Comparison of ENCODE assay signal across 7 mouse cellular contexts in the genomic region with DNA sequence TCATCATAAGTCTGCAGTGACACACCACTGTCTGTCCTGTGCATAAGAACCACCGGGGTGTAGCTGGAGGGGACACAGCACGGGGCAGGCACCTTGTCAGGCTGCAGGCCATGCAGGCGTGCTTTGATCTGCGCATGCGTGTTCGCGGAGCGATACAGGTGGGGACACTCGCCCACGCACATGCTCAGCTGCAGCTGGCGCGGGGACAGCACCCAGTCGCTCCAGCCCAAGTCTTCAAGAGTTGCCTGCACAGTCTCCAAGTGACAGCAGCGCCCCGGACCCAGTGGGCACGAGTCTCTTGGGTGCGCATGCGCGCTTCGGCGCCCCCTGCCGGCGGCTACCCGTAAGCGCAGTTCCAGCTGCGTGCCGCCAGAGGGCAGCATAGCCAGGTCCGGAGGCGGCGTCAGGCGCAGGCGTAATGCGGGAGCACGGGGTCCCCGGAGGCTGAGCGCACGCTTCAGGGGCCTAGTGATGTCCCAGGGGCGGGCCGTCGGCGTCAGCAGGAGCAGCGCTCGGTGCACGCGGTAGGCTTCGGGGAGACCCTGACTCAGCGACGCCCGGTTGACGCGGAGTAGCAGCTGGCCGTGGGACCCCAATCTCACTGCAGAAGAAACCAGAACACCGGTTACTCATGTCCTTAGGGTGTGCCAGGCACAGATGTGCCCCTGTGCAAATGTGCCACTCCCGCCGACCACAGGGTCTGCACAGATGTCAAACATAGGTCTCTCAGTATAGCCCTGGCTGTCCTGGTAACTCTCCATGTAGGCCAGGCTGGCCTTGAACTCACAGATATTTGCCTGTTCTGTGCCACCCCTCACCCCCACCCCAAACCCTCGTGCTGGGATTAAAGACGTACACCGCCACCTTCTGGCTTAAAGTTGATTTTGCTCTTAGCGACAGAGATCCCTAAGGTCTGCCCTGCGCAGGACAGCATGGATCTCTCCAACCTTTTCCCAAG. TPM values are rescaled to one million over a fixed set of nuclear protein-coding genes. Genes with fewer than 3 reads are reported as not detected.
DNase-seq lines count a peak whose midpoint lies in the region; ATAC-seq lines count a peak whose summit lies in the region.

No protein-coding gene starts in this region.

- H3K9ac ChIP-seq in midbrain, embryonic 12.5 days (replicated peaks), result peak overlapping the region; percentile 25

- DNase-seq in adrenal gland, postnatal 10 days, result peak; percentile 90
- DNase-seq in embryonic facial prominence, embryonic 10.5 days (ENCODE audit: low spot score), result peak; percentile 93
- DNase-seq in kidney, adult 11 months, result peak; percentile 84
- peak; percentile 96 for DNase-seq in limb, embryonic 10.5 days (ENCODE audit: low spot score)
- DNase-seq in skeletal muscle tissue, adult 2 months (ENCODE audit: low read depth, low spot score), result peak; percentile 95

- H3K4me1 ChIP-seq in embryonic facial prominence, embryonic 10.5 days, result peaks cover 44% of the 10 kb centered on the region
- peaks cover 42% of the 10 kb centered on the region for H3K4me1 ChIP-seq in limb, embryonic 10.5 days
- peaks cover 14% of the 10 kb centered on the region; the same call in 1 of the 2 replicates for H3K4me1 ChIP-seq in midbrain, embryonic 12.5 days

- H3K4me3 ChIP-seq in embryonic facial prominence, embryonic 10.5 days, result peak overlapping the region; percentile 58
- peak overlapping the region; percentile 65 for H3K4me3 ChIP-seq in limb, embryonic 10.5 days
- H3K4me3 ChIP-seq in midbrain, embryonic 12.5 days, result peak overlapping the region; percentile 46

- peak overlapping the region; percentile 61 for H3K4me2 ChIP-seq in midbrain, embryonic 12.5 days (replicated peaks)

- ATAC-seq in granulocyte monocyte progenitor cell, adult 5-6 weeks (replicated peaks; ENCODE audit: poor library complexity, severe bottlenecking), result peak; percentile 73
- peak; percentile 90 for ATAC-seq in midbrain, embryonic 12.5 days (ENCODE audit: low FRiP score, low read depth)

- peak overlapping the region; percentile 79 for H3K27ac ChIP-seq in embryonic facial prominence, embryonic 10.5 days (replicated peaks)
- peak overlapping the region; percentile 83 for H3K27ac ChIP-seq in limb, embryonic 10.5 days
- H3K27ac ChIP-seq in midbrain, embryonic 12.5 days (replicated peaks), result peak overlapping the region; percentile 40

- 1% methylated on average over 60 of the region's 60 CpGs for WGBS in embryonic facial prominence, embryonic 10.5 days
- 1% methylated on average over 60 of the region's 60 CpGs for WGBS in limb, embryonic 10.5 days
- 1% methylated on average over 60 of the region's 60 CpGs for WGBS in midbrain, embryonic 12.5 days

- H3K36me3 ChIP-seq in embryonic facial prominence, embryonic 10.5 days (replicated peaks), result no peaks in the 10 kb centered on the region
- no peaks in the 10 kb centered on the region for H3K36me3 ChIP-seq in limb, embryonic 10.5 days
- H3K36me3 ChIP-seq in midbrain, embryonic 12.5 days, result no peaks in the 10 kb centered on the region

- H3K27me3 ChIP-seq in embryonic facial prominence, embryonic 10.5 days (replicated peaks; ENCODE audit: low read depth, poor library complexity, severe bottlenecking), result peaks cover 37% of the 10 kb centered on the region
- peaks cover 36% of the 10 kb centered on the region for H3K27me3 ChIP-seq in limb, embryonic 10.5 days (ENCODE audit: low read depth, poor library complexity, severe bottlenecking)
- peaks cover 31% of the 10 kb centered on the region for H3K27me3 ChIP-seq in midbrain, embryonic 12.5 days

- no peaks in the 10 kb centered on the region for H3K9me3 ChIP-seq in embryonic facial prominence, embryonic 10.5 days
- H3K9me3 ChIP-seq in limb, embryonic 10.5 days (replicated peaks), result no peaks in the 10 kb centered on the region
- no peaks in the 10 kb centered on the region for H3K9me3 ChIP-seq in midbrain, embryonic 12.5 days

RNA-seq across cellular contexts. Expression of a gene that starts 2.4 kb away (rescaled TPM):
- total RNA-seq in adrenal gland, postnatal 10 days (2021), result 1 to 10 TPM in 1 of 2 experiments, under 1 TPM in 1; 0.79 to 1.7 TPM
- polyA plus RNA-seq in embryonic facial prominence, embryonic 10.5 days (2016; fragmentation: Nextera tagmentation; extraction: Ambion mirVana), result 0.14 TPM in 1 of 2 replicates, not detected in the other
- total RNA-seq in granulocyte monocyte progenitor cell, adult 5-6 weeks (2014; fragmentation: Nextera tagmentation), result not detected in 2 replicates
- 0.67 TPM in 1 of 2 replicates, not detected in the other for total RNA-seq in granulocyte monocyte progenitor cell, adult 5-6 weeks (2017)
- polyA plus RNA-seq in limb, embryonic 10.5 days (2016; fragmentation: Nextera tagmentation; extraction: Ambion mirVana), result not detected in 2 replicates
- 0.17 TPM in 1 of 2 replicates, not detected in the other for polyA plus RNA-seq in midbrain, embryonic 12.5 days (2016; fragmentation: Nextera tagmentation; extraction: Ambion mirVana)

RNA-seq across cellular contexts. Expression of a gene that starts 13.9 kb away (rescaled TPM):
- 1 to 10 TPM; 3.3 to 3.6 TPM for total RNA-seq in adrenal gland, postnatal 10 days (2021)
- 0.77 and 0.79 TPM in 2 replicates for polyA plus RNA-seq in embryonic facial prominence, embryonic 10.5 days (2016; fragmentation: Nextera tagmentation; extraction: Ambion mirVana)
- total RNA-seq in granulocyte monocyte progenitor cell, adult 5-6 weeks (2014; fragmentation: Nextera tagmentation), result 2.9 and 5.2 TPM in 2 replicates
- total RNA-seq in granulocyte monocyte progenitor cell, adult 5-6 weeks (2017), result 1.1 and 3.1 TPM in 2 replicates
- polyA plus RNA-seq in limb, embryonic 10.5 days (2016; fragmentation: Nextera tagmentation; extraction: Ambion mirVana), result 0.38 and 0.64 TPM in 2 replicates
- 1.0 and 1.6 TPM in 2 replicates for polyA plus RNA-seq in midbrain, embryonic 12.5 days (2016; fragmentation: Nextera tagmentation; extraction: Ambion mirVana)

RNA-seq across cellular contexts. Expression of a gene that starts 21.2 kb away (rescaled TPM):
- total RNA-seq in adrenal gland, postnatal 10 days (2021), result 10 to 100 TPM; 92.0 to 96.9 TPM
- 105 and 109 TPM in 2 replicates for polyA plus RNA-seq in embryonic facial prominence, embryonic 10.5 days (2016; fragmentation: Nextera tagmentation; extraction: Ambion mirVana)
- total RNA-seq in granulocyte monocyte progenitor cell, adult 5-6 weeks (2014; fragmentation: Nextera tagmentation), result 53.8 and 75.4 TPM in 2 replicates
- 35.2 and 87.9 TPM in 2 replicates for total RNA-seq in granulocyte monocyte progenitor cell, adult 5-6 weeks (2017)
- 164 and 182 TPM in 2 replicates for polyA plus RNA-seq in limb, embryonic 10.5 days (2016; fragmentation: Nextera tagmentation; extraction: Ambion mirVana)
- polyA plus RNA-seq in midbrain, embryonic 12.5 days (2016; fragmentation: Nextera tagmentation; extraction: Ambion mirVana), result 115 and 118 TPM in 2 replicates

RNA-seq across cellular contexts. Expression of a gene that starts 30.3 kb away (rescaled TPM):
- total RNA-seq in adrenal gland, postnatal 10 days (2021), result 10 to 100 TPM; 65.7 to 80.6 TPM
- 51.8 and 52.7 TPM in 2 replicates for polyA plus RNA-seq in embryonic facial prominence, embryonic 10.5 days (2016; fragmentation: Nextera tagmentation; extraction: Ambion mirVana)
- total RNA-seq in granulocyte monocyte progenitor cell, adult 5-6 weeks (2014; fragmentation: Nextera tagmentation), result 8.5 and 31.0 TPM in 2 replicates
- 6.5 and 6.9 TPM in 2 replicates for total RNA-seq in granulocyte monocyte progenitor cell, adult 5-6 weeks (2017)
- polyA plus RNA-seq in limb, embryonic 10.5 days (2016; fragmentation: Nextera tagmentation; extraction: Ambion mirVana), result 44.7 and 45.0 TPM in 2 replicates
- polyA plus RNA-seq in midbrain, embryonic 12.5 days (2016; fragmentation: Nextera tagmentation; extraction: Ambion mirVana), result 82.7 and 93.7 TPM in 2 replicates

RNA-seq across cellular contexts. Expression of a gene that starts 35.7 kb away (rescaled TPM):
- total RNA-seq in adrenal gland, postnatal 10 days (2021), result 10 to 100 TPM; 59.4 to 59.8 TPM
- 184 and 187 TPM in 2 replicates for polyA plus RNA-seq in embryonic facial prominence, embryonic 10.5 days (2016; fragmentation: Nextera tagmentation; extraction: Ambion mirVana)
- total RNA-seq in granulocyte monocyte progenitor cell, adult 5-6 weeks (2014; fragmentation: Nextera tagmentation), result 30.8 and 66.6 TPM in 2 replicates
- total RNA-seq in granulocyte monocyte progenitor cell, adult 5-6 weeks (2017), result 35.2 and 38.6 TPM in 2 replicates
- polyA plus RNA-seq in limb, embryonic 10.5 days (2016; fragmentation: Nextera tagmentation; extraction: Ambion mirVana), result 214 and 225 TPM in 2 replicates
- 107 and 112 TPM in 2 replicates for polyA plus RNA-seq in midbrain, embryonic 12.5 days (2016; fragmentation: Nextera tagmentation; extraction: Ambion mirVana)

Comparison
In these comparisons a context has a peak if more than half of its experiments do, and no peak if none do; other contexts are left out.
1. Peak in every context shown above with its lines: DNase-seq, ATAC-seq, H3K4me3 ChIP-seq and H3K27ac ChIP-seq.